Mouse (Mus musculus): ENCODE data around the gene Kbtbd4. TPM values are rescaled to one million over a fixed set of nuclear protein-coding genes. Genes with fewer than 3 reads are reported as not detected.

Gene Kbtbd4
- total RNA-seq, 4 experiments from 2014 or later: 33.1 to 51.2 (median 40.3) TPM

DNA sequence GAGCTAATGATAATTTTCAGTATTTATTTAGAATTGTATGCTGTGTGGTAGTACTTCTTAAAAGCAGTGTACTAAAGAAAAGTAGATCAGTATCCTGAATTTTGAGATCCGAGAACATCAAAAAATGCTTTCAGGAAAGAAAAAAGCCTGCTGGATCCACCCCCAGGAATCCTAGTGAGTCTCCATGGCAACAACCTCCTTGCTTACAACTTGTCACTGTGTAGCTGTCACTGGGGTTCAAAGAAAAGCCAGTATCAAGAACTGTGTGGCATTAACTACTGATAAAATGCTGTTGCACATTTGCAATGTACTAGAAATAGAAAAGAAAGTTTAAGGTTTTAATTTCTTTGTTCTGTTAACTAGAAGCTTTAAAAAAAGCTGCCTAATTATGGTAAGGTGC is 51.5 kb downstream of the Kbtbd4 start:
- DNase-seq (ENCODE audit: low spot score in 2 of 2): peak in 1 of 2 experiments; percentile 52

- no peak for DNase-seq (ENCODE audit: low spot score in 2 of 2)
Measured at GRCm38 (mm10) chr2:90958856-90959255, 54.3 kb downstream of the Kbtbd4 start.

GRCm38 (mm10) chr2:90960012-90960411 is 55.5 kb downstream of the Kbtbd4 start:
- no peak for DNase-seq (ENCODE audit: low spot score in 2 of 2)

Other genes with a start within 250 kb of the Kbtbd4 start
- gene Nup160, start 227.5 kb upstream of the Kbtbd4 start, total RNA-seq (2022): 10 to 100 TPM; 19.2 to 25.0 (median 20.2) TPM
- gene Fnbp4, start 159.4 kb upstream of the Kbtbd4 start, total RNA-seq (2022): 10 to 100 TPM; 51.0 to 66.7 (median 59.2) TPM
- 1 to 10 TPM in 3 of 4 experiments, under 1 TPM in 1; 0.75 to 1.5 (median 1.2) TPM for gene Agbl2, start 122.0 kb upstream of the Kbtbd4 start, total RNA-seq (2022)
- gene Mtch2, start 57.6 kb upstream of the Kbtbd4 start, total RNA-seq (2022): 100 to 1,000 TPM in 3 of 4 experiments, 10 to 100 TPM in 1; 99.3 to 117 (median 109) TPM
- 100 to 1,000 TPM; 243 to 258 (median 253) TPM for gene C1qtnf4, start 18.9 kb upstream of the Kbtbd4 start, total RNA-seq (2022)
- 100 to 1,000 TPM; 244 to 284 (median 255) TPM for gene Ndufs3, start 87 bp downstream of the Kbtbd4 start, total RNA-seq (2022)
- 100 to 1,000 TPM; 129 to 151 (median 138) TPM for gene Celf1, start 35.6 kb downstream of the Kbtbd4 start, total RNA-seq (2022)
- under 1 TPM; 0.57 to 0.81 (median 0.70) TPM for gene Rapsn, start 130.9 kb downstream of the Kbtbd4 start, total RNA-seq (2022)
- gene Psmc3, start 149.3 kb downstream of the Kbtbd4 start, total RNA-seq (2022): 100 to 1,000 TPM; 188 to 218 (median 202) TPM
- 10 to 100 TPM; 33.5 to 35.5 (median 34.7) TPM for gene Slc39a13, start 165.7 kb downstream of the Kbtbd4 start, total RNA-seq (2022)
- gene Spi1, start 177.7 kb downstream of the Kbtbd4 start, total RNA-seq (2022): 1 to 10 TPM; 3.9 to 8.9 (median 6.5) TPM
- under 1 TPM; 0.33 to 0.91 (median 0.69) TPM for gene Mybpc3, start 213.4 kb downstream of the Kbtbd4 start, total RNA-seq (2022)

Data from left cerebral cortex, adult 8-10 months (tissue).